Mouse (Mus musculus): ENCODE results near the gene Nol7. TPM values are rescaled to one million over a fixed set of nuclear protein-coding genes. Genes with fewer than 3 reads are reported as not detected.

Nol7 gene
- total and polyA plus RNA-seq, 2 experiments from 2014 or later: 40.8 to 198 TPM

DNA sequence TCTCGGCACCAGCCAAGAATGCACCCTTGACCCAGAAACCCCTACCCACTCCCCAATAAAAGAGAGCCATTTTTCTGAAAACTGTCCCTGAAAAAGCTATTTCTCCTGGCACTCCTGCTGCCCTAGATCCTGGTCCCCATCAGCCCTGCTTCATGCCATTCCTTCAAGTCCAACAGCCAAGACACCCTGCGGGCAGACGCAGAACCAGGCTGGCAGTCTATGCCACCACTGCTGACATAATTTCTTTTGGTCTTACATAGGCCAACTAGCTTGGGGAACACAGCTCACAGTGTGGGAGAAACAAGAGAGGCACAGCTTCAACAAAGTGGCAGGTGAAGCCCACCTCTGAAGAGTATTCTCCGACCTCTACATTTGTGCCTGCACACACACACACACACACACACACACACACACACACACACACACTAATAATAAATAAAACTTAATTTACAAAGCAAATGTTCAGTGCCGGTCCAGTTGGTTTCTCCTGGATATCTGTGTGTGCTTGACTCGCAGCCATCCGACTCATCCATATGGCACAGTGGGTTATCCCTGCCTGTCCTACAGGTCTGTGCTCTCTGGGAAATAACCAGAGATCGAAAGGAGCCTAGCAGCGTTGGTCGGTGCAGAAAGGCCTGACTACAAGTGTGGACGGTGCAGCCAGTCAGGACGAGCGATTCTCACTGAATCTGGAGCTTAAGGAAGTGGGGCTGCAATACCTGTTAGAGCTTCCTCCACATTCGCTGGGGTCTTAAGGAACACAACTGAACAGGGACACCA is 41.7 kb upstream of the Nol7 start:
- no peak for TF ChIP-seq CTCF (IDR thresholded peaks at IDR 0.05)
- DNase-seq (ENCODE audit: low spot score) (no peak), ATAC-seq (ENCODE audit: low FRiP score) (no peak)
- no peak overlapping the region for H3K4me3 ChIP-seq (ENCODE audit: low read depth, low read length)
- no peak overlapping the region for H3K27ac ChIP-seq (ENCODE audit: low read depth, low read length)
- H3K36me3 ChIP-seq (ENCODE audit: insufficient read depth, low read length): no peaks in the 10 kb centered on the region
- WGBS: 89% methylated on average over 14 of the region's 14 CpGs
- H3K9me3 ChIP-seq (ENCODE audit: low read length): no peaks in the 10 kb centered on the region
- no peaks in the 10 kb centered on the region for H3K4me1 ChIP-seq (ENCODE audit: insufficient read depth, low read length)
- H3K4me2 ChIP-seq (ENCODE audit: low read depth, low read length, poor library complexity, severe bottlenecking): no peak overlapping the region
- no peak overlapping the region for H3K9ac ChIP-seq (replicated peaks; ENCODE audit: low read length, poor library complexity, severe bottlenecking)
- no peaks in the 10 kb centered on the region for H3K27me3 ChIP-seq (ENCODE audit: insufficient read depth, low read length)

GRCm38 (mm10) chr13:43360534-43360933 is 37.7 kb upstream of the Nol7 start:
- 57% methylated on average over 6 of the region's 6 CpGs for WGBS
- H3K27me3 ChIP-seq (ENCODE audit: insufficient read depth, low read length): no peaks in the 10 kb centered on the region
- no peak for TF ChIP-seq CTCF (IDR thresholded peaks at IDR 0.05)
- H3K27ac ChIP-seq (ENCODE audit: low read depth, low read length): no peak overlapping the region
- DNase-seq (ENCODE audit: low spot score) (no peak), ATAC-seq (ENCODE audit: low FRiP score) (no peak)
- H3K4me2 ChIP-seq (ENCODE audit: low read depth, low read length, poor library complexity, severe bottlenecking): no peak overlapping the region
- H3K9ac ChIP-seq (replicated peaks; ENCODE audit: low read length, poor library complexity, severe bottlenecking): no peak overlapping the region
- H3K36me3 ChIP-seq (ENCODE audit: insufficient read depth, low read length): no peaks in the 10 kb centered on the region
- no peaks in the 10 kb centered on the region for H3K4me1 ChIP-seq (ENCODE audit: insufficient read depth, low read length)
- no peak overlapping the region for H3K4me3 ChIP-seq (ENCODE audit: low read depth, low read length)
- no peaks in the 10 kb centered on the region for H3K9me3 ChIP-seq (ENCODE audit: low read length)

- Histone ChIP-seq H3K4me2 (ENCODE audit: low read depth, low read length, poor library complexity, severe bottlenecking) (no peak overlapping the region), H3K4me1 (ENCODE audit: insufficient read depth, low read length) (no peaks in the 10 kb centered on the region), H3K9me3 (ENCODE audit: low read length) (no peaks in the 10 kb centered on the region), H3K27me3 (ENCODE audit: insufficient read depth, low read length) (no peaks in the 10 kb centered on the region), H3K9ac (replicated peaks; ENCODE audit: low read length, poor library complexity, severe bottlenecking) (no peak overlapping the region), H3K4me3 (ENCODE audit: low read depth, low read length) (no peak overlapping the region), H3K36me3 (ENCODE audit: insufficient read depth, low read length) (no peaks in the 10 kb centered on the region), H3K27ac (ENCODE audit: low read depth, low read length) (no peak overlapping the region)
- TF ChIP-seq CTCF (IDR thresholded peaks at IDR 0.05): no peak
- DNase-seq (ENCODE audit: low spot score): no peak
- WGBS: 79% methylated on average over 9 of the region's 9 CpGs
- ATAC-seq (ENCODE audit: low FRiP score): no peak
Measured at GRCm38 (mm10) chr13:43362353-43362752, 35.8 kb upstream of the Nol7 start.

DNA sequence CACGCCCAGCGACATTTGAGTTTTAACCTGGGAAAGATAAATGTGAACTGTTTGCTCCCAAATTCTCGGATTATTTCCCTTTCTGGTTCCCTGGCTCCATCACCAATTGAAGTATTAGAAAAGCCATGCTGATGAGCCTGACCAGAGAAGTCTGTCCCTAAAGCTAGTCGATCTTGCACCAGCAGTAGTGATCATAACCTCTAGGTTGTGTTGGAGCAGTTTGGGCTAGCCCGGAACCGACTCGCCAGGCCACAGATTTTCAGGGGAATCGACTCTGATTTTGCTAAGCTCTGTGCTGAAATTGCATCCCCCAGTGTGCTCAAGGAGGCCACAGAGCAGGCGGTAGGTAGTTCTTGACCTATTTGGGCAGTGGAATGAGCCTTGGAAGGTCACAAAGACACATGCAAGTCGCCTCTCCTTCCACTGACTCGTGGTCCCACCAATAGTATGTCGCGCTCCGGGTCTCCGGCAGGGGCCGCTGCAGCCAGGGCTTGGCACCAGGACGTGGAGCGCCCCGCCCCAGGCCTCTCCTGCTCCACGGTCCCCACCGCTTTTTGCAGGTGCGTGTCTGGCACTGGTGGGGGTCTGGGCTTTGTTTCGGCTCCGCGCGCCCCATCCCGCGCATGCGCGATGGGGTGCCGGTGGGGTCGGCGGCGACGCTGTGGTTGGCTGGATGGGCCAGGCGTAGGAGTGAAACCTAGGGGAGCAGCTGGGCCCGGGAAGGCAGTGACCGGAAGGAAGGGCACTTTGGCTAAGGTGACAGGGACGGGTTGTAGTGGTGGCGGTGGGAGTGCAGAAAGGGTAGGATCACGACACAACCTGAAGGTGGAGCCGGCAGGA is 33.0 kb upstream of the Nol7 start, which contains the start of gene Sirt5:
TSS of gene Sirt5 (plus strand) at position 512 of the 840 bp plus-strand sequence.
- peak; percentile 90 for TF ChIP-seq CTCF (IDR thresholded peaks at IDR 0.05)
- Histone ChIP-seq H3K9ac (replicated peaks; ENCODE audit: low read length, poor library complexity, severe bottlenecking) (peak within 1 kb of the TSS; percentile 70), H3K4me2 (ENCODE audit: low read depth, low read length, poor library complexity, severe bottlenecking) (peak within 1 kb of the TSS; percentile 65), H3K4me3 (ENCODE audit: low read depth, low read length) (peak within 1 kb of the TSS; percentile 44), H3K27ac (ENCODE audit: low read depth, low read length) (peak within 1 kb of the TSS; percentile 58), H3K9me3 (ENCODE audit: low read length) (no peaks in the 10 kb centered on the region), H3K27me3 (ENCODE audit: insufficient read depth, low read length) (no peaks in the 10 kb centered on the region), H3K36me3 (ENCODE audit: insufficient read depth, low read length) (no peaks in the 10 kb centered on the region), H3K4me1 (ENCODE audit: insufficient read depth, low read length) (no peaks in the 10 kb centered on the region)
- DNase-seq (ENCODE audit: low spot score) (peak; percentile 92), ATAC-seq (ENCODE audit: low FRiP score) (peak; percentile 94)
- 14% methylated on average over 42 of the region's 42 CpGs for WGBS

DNA sequence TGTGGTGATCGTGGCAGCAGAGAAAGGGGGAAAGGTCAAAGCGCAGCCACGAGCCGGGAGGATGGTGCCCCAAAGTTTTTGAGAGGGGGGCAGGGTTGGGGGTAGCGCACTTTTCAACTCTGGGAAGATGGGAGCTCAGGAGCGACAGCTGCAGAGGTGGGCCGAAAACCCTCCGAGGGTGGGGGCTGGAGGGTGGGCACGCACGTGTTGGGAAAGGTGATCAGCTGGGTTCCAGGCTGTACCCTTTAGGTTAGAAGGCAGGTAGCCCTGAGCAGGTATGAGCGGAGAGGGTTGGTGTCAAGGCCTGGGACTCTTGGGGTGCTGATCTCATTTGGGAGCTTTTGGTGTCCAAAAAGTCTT is 32.4 kb upstream of the Nol7 start:
- peak; percentile 48 for ATAC-seq (ENCODE audit: low FRiP score)

DNA sequence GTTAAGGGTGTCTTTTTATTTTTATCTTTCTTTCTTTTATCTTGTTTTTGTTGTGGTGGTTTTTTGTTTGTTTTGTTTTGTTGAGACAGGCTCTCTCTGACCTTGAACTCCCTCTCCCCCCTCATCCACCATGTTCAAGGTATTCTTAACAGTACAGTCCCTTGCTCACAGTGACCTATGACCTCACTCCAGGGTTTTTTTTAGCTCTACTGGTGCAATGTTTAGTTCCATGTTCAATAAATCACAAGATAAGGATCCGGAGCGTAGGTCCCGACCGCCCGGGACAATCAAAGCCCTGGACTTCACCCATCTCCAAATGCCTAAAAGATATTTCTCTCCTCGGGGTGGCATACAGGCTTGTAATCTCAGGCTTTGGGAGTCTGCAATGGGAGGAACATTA is 28.1 kb upstream of the Nol7 start:
- ATAC-seq (ENCODE audit: low FRiP score): no peak
- no peak for TF ChIP-seq CTCF (IDR thresholded peaks at IDR 0.05)

More for the DNA sequence above, 32.4 kb upstream of the Nol7 start:
- Histone ChIP-seq H3K4me1 (ENCODE audit: insufficient read depth, low read length) (no peaks in the 10 kb centered on the region), H3K36me3 (ENCODE audit: insufficient read depth, low read length) (peaks cover 3% of the 10 kb centered on the region; the same call in 1 of the 2 replicates), H3K27me3 (ENCODE audit: insufficient read depth, low read length) (no peaks in the 10 kb centered on the region), H3K9ac (replicated peaks; ENCODE audit: low read length, poor library complexity, severe bottlenecking) (peak overlapping the region; percentile 70), H3K9me3 (ENCODE audit: low read length) (no peaks in the 10 kb centered on the region), H3K27ac (ENCODE audit: low read depth, low read length) (peak overlapping the region; percentile 58), H3K4me3 (ENCODE audit: low read depth, low read length) (peak overlapping the region; percentile 44), H3K4me2 (ENCODE audit: low read depth, low read length, poor library complexity, severe bottlenecking) (peak overlapping the region; percentile 65)
- DNase-seq (ENCODE audit: low spot score): no peak
- 9% methylated on average over 11 of the region's 11 CpGs for WGBS
- TF ChIP-seq CTCF (IDR thresholded peaks at IDR 0.05): no peak

More for the DNA sequence above, 28.1 kb upstream of the Nol7 start:
- no peak overlapping the region for H3K9ac ChIP-seq (replicated peaks; ENCODE audit: low read length, poor library complexity, severe bottlenecking)
- H3K27ac ChIP-seq (ENCODE audit: low read depth, low read length): no peak overlapping the region
- no peak overlapping the region for H3K4me3 ChIP-seq (ENCODE audit: low read depth, low read length)
- no peaks in the 10 kb centered on the region for H3K9me3 ChIP-seq (ENCODE audit: low read length)
- H3K27me3 ChIP-seq (ENCODE audit: insufficient read depth, low read length): no peaks in the 10 kb centered on the region
- no peak overlapping the region for H3K4me2 ChIP-seq (ENCODE audit: low read depth, low read length, poor library complexity, severe bottlenecking)
- WGBS: 97% methylated on average over 6 of the region's 6 CpGs
- peaks cover 15% of the 10 kb centered on the region for H3K36me3 ChIP-seq (ENCODE audit: insufficient read depth, low read length)
- no peak for DNase-seq (ENCODE audit: low spot score)
- no peaks in the 10 kb centered on the region for H3K4me1 ChIP-seq (ENCODE audit: insufficient read depth, low read length)
